Mouse (Mus musculus) myocyte (in vitro differentiated cells): ENCODE data around the gene Rps21.

Source experiments
- CEBPB ChIP-seq: IDR thresholded peaks from 2 replicates; pipeline ENCODE4 v1.6.1; 2011; ENCODE audit warnings: mild to moderate bottlenecking, moderate library complexity; ENCODE audit not compliant: poor library complexity, insufficient read depth, severe bottlenecking
- E2F4 ChIP-seq: IDR thresholded peaks from one replicate; pipeline ENCODE4 v1.6.1; 2011; ENCODE audit warnings: mild to moderate bottlenecking, control low read depth, moderate library complexity; ENCODE audit not compliant: insufficient read depth
- MYOD1 ChIP-seq, 3 experiments: IDR thresholded peaks; one replicate each; pipeline ENCODE4 v1.6.1; 2011; ENCODE audit warnings: control low read depth in 2 of 3, low read depth in 2 of 3, mild to moderate bottlenecking in 2 of 3, moderate library complexity in 1 of 3; ENCODE audit not compliant: insufficient read length in 2 of 3, control insufficient read depth in 1 of 3
- MYOG ChIP-seq, 3 experiments: IDR thresholded peaks; one replicate each; pipeline ENCODE4 v1.6.1; 2011; ENCODE audit warnings: control low read depth in 2 of 3, low read depth in 2 of 3, mild to moderate bottlenecking in 2 of 3; ENCODE audit not compliant: insufficient read length in 2 of 3, control insufficient read depth in 1 of 3, insufficient read depth in 1 of 3
- POLR2A ChIP-seq: IDR thresholded peaks from one replicate; pipeline ENCODE4 v1.6.1; 2011; ENCODE audit warnings: low read depth, mild to moderate bottlenecking, control low read depth, moderate library complexity; ENCODE audit not compliant: insufficient read length
- POLR2AphosphoS2 ChIP-seq: IDR thresholded peaks from one replicate; pipeline ENCODE4 v1.6.1; 2011; ENCODE audit warnings: low read depth, control low read depth; ENCODE audit not compliant: insufficient read length
- REST ChIP-seq: IDR thresholded peaks from one replicate; pipeline ENCODE4 v1.6.1; 2011; ENCODE audit warnings: mild to moderate bottlenecking, control low read depth, moderate library complexity; ENCODE audit not compliant: insufficient read depth, insufficient read length
- SRF ChIP-seq: IDR thresholded peaks from one replicate; pipeline ENCODE4 v1.6.1; 2011; ENCODE audit warnings: low read depth; ENCODE audit not compliant: control insufficient read depth, insufficient read length
- TCF12 ChIP-seq: IDR thresholded peaks from one replicate; pipeline ENCODE4 v1.6.1; 2011; ENCODE audit warnings: mild to moderate bottlenecking, control low read depth; ENCODE audit not compliant: poor library complexity, insufficient read depth, severe bottlenecking
- USF1 ChIP-seq: IDR thresholded peaks from one replicate; pipeline ENCODE4 v1.6.1; 2011; ENCODE audit warnings: low read depth, mild to moderate bottlenecking, control low read depth, moderate library complexity

GRCm38 (mm10) chr2:180300771-180301170 lies 43.6 kb downstream of the Rps21 start:
- TF ChIP-seq POLR2A (no peak), MYOD1 (IDR thresholded peaks at IDR 0.05; ENCODE audit: control insufficient read depth in 1 of 3, insufficient read length in 2 of 3, low read depth in 2 of 3) (no peak), TCF12 (no peak), SRF (no peak), CEBPB (no peak), REST (no peak), MYOG (IDR thresholded peaks at IDR 0.05; ENCODE audit: control insufficient read depth in 1 of 3, insufficient read depth in 1 of 3, insufficient read length in 2 of 3, low read depth in 2 of 3) (no peak), E2F4 (no peak), POLR2AphosphoS2 (no peak), USF1 (no peak)
